Mouse (Mus musculus): ENCODE measurements around the gene Eif4a1. TPM values are rescaled to one million over a fixed set of nuclear protein-coding genes. Genes with fewer than 3 reads are reported as not detected.

Gene Eif4a1
- polyA plus RNA-seq, 1 experiment, result 540 TPM

DNA sequence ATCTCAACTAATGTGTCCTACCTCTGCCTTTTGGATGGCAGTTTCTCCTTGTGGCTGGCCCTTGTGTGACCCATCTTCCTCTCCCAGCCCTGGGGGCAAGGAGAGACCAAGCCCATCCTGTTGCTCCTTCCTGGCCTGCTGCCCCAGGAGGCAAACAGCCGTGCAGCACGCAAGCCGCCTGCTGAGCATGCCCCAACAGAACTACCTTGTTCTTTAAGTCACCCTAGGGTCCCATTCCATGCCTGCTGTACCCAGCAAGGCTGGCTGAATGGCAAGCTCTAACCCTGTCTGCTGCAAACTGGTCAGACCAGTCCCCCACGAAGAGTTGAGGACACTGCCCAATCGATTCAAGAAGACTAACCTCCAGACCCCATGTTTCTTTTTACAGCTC, 16.2 kb downstream of the Eif4a1 start:
- 87% methylated on average over 5 of the region's 5 CpGs for WGBS
- Histone ChIP-seq H3K27ac (ENCODE audit: control insufficient read depth, insufficient read depth, low read depth, low read length, poor library complexity) (no peak overlapping the region), H3K4me3 (replicated peaks; ENCODE audit: control insufficient read depth, low read depth, low read length) (no peak overlapping the region), H3K4me1 (ENCODE audit: control insufficient read depth, insufficient read depth, low read length) (no peaks in the 10 kb centered on the region; the same call in 1 of the 2 replicates)
- TF ChIP-seq CTCF (IDR thresholded peaks at IDR 0.05; ENCODE audit: control insufficient read depth, insufficient read depth, low read length) (no peak), POLR2A (IDR thresholded peaks at IDR 0.05; ENCODE audit: borderline replicate concordance, control insufficient read depth, low read depth, low read length) (no peak)

- 57% methylated on average over 34 of the region's 34 CpGs for WGBS
- no peaks in the 10 kb centered on the region; the same call in 1 of the 2 replicates for H3K4me1 ChIP-seq (ENCODE audit: control insufficient read depth, insufficient read depth, low read length)
- H3K27ac ChIP-seq (ENCODE audit: control insufficient read depth, insufficient read depth, low read depth, low read length, poor library complexity), result peak within 1 kb of the TSS; percentile 9; the same call in 1 of the 2 replicates
- no peak within 1 kb of the TSS for H3K4me3 ChIP-seq (replicated peaks; ENCODE audit: control insufficient read depth, low read depth, low read length)
- TF ChIP-seq POLR2A (IDR thresholded peaks at IDR 0.05; ENCODE audit: borderline replicate concordance, control insufficient read depth, low read depth, low read length) (no peak), CTCF (IDR thresholded peaks at IDR 0.05; ENCODE audit: control insufficient read depth, insufficient read depth, low read length) (peak; percentile 71)
Measured at GRCm38 (mm10) chr11:69655264-69656064, 16.8 kb downstream of the Eif4a1 start, which contains the start of gene Sox15. Gene Sox15 (plus strand): TSS chr11:69655314.

DNA sequence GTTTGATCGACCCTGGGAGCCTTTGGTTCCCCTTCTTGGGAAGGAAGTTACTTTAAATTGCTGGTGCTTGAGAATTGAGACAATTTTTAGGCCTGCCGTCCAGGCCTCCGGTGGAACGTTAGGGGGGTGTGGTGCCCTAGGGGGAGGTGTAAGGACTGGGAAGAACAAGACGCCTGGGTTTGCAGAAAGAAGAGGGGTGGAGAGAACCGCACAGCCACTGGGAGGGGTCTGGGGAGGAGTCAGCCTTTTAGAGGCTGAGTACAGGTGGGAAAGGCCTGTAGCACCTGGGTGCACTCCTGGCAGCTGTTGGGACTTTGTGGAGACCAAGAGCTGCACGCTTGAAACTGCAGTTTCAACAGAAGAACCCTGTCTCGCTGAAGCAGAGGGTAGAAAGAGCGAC, 17.5 kb downstream of the Eif4a1 start:
- Histone ChIP-seq H3K4me3 (replicated peaks; ENCODE audit: control insufficient read depth, low read depth, low read length) (no peak overlapping the region), H3K4me1 (ENCODE audit: control insufficient read depth, insufficient read depth, low read length) (no peaks in the 10 kb centered on the region; the same call in 1 of the 2 replicates), H3K27ac (ENCODE audit: control insufficient read depth, insufficient read depth, low read depth, low read length, poor library complexity) (peak overlapping the region; percentile 8; the same call in 1 of the 2 replicates)
- TF ChIP-seq POLR2A (IDR thresholded peaks at IDR 0.05; ENCODE audit: borderline replicate concordance, control insufficient read depth, low read depth, low read length), result no peak
- no peak for TF ChIP-seq CTCF (IDR thresholded peaks at IDR 0.05; ENCODE audit: control insufficient read depth, insufficient read depth, low read length)
- WGBS, result 37% methylated on average over 9 of the region's 9 CpGs

DNA sequence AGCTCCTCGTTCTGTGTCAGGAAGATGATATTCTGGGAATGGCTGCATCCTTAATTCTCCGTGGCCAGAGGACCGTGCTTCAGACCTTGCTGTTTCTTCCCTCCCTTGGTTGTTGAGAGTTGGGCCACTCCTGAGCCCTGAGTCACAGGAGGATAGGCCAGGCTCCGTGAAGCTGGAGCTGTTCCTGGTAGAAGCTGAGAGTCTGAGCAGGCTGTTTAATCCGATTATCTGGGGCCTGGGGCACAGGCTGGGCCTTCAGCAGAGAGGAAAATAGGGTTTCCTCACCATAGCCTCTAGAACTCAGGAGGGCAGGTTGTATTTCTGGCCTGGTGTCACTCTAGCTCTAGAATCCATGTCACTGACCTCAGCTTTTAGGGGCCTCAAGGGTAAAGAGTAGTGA, 18.8 kb downstream of the Eif4a1 start:
- Histone ChIP-seq H3K27ac (ENCODE audit: control insufficient read depth, insufficient read depth, low read depth, low read length, poor library complexity) (no peak overlapping the region), H3K4me3 (replicated peaks; ENCODE audit: control insufficient read depth, low read depth, low read length) (no peak overlapping the region), H3K4me1 (ENCODE audit: control insufficient read depth, insufficient read depth, low read length) (no peaks in the 10 kb centered on the region; the same call in 1 of the 2 replicates)
- WGBS, result 88% methylated on average over 5 of the region's 5 CpGs
- TF ChIP-seq CTCF (IDR thresholded peaks at IDR 0.05; ENCODE audit: control insufficient read depth, insufficient read depth, low read length), result no peak
- no peak for TF ChIP-seq POLR2A (IDR thresholded peaks at IDR 0.05; ENCODE audit: borderline replicate concordance, control insufficient read depth, low read depth, low read length)

GRCm38 (mm10) chr11:69645860-69646259, 26.4 kb downstream of the Eif4a1 start:
- H3K27ac ChIP-seq (ENCODE audit: control insufficient read depth, insufficient read depth, low read depth, low read length, poor library complexity), result no peak overlapping the region
- H3K4me1 ChIP-seq (ENCODE audit: control insufficient read depth, insufficient read depth, low read length), result no peaks in the 10 kb centered on the region
- no peak overlapping the region for H3K4me3 ChIP-seq (replicated peaks; ENCODE audit: control insufficient read depth, low read depth, low read length)
- TF ChIP-seq POLR2A (IDR thresholded peaks at IDR 0.05; ENCODE audit: borderline replicate concordance, control insufficient read depth, low read depth, low read length) (no peak), CTCF (IDR thresholded peaks at IDR 0.05; ENCODE audit: control insufficient read depth, insufficient read depth, low read length) (no peak)
- WGBS, result 86% methylated on average over 5 of the region's 5 CpGs

DNA sequence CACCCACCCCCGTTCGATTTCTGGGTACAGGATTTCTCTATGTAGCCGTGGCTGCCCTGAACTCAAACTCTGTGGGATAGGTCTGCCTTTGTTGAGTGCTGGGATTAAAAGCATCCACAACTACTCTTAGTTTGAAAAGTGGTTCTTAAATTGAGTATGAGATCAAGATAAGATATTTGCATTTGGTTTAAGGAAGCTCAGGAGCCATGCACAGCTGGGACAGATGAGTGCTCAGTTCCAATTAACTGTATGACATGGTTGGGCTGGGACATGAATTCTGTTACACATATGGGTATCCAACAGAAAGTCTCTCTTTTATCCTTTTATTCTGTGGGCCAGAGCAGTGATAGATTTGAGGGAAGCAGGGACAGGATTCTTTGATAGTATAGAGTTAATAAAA, 36.8 kb downstream of the Eif4a1 start:
- no peak overlapping the region for H3K27ac ChIP-seq (ENCODE audit: control insufficient read depth, insufficient read depth, low read depth, low read length, poor library complexity)
- 75% methylated on average over 3 of the region's 3 CpGs for WGBS
- no peak overlapping the region for H3K4me3 ChIP-seq (replicated peaks; ENCODE audit: control insufficient read depth, low read depth, low read length)

GRCm38 (mm10) chr11:69633128-69633866, 38.9 kb downstream of the Eif4a1 start:
- Histone ChIP-seq H3K4me1 (ENCODE audit: control insufficient read depth, insufficient read depth, low read length) (peaks cover 1% of the 10 kb centered on the region; the same call in 1 of the 2 replicates), H3K27ac (ENCODE audit: control insufficient read depth, insufficient read depth, low read depth, low read length, poor library complexity) (peak overlapping the region; percentile 87), H3K4me3 (replicated peaks; ENCODE audit: control insufficient read depth, low read depth, low read length) (peak overlapping the region; percentile 99)
- WGBS, result under 1% methylated on average over 48 of the region's 50 CpGs
- TF ChIP-seq CTCF (IDR thresholded peaks at IDR 0.05; ENCODE audit: control insufficient read depth, insufficient read depth, low read length) (no peak), POLR2A (IDR thresholded peaks at IDR 0.05; ENCODE audit: borderline replicate concordance, control insufficient read depth, low read depth, low read length) (no peak)

More for the DNA sequence above, 36.8 kb downstream of the Eif4a1 start:
- peaks cover 1% of the 10 kb centered on the region; the same call in 1 of the 2 replicates for H3K4me1 ChIP-seq (ENCODE audit: control insufficient read depth, insufficient read depth, low read length)
- TF ChIP-seq POLR2A (IDR thresholded peaks at IDR 0.05; ENCODE audit: borderline replicate concordance, control insufficient read depth, low read depth, low read length) (no peak), CTCF (IDR thresholded peaks at IDR 0.05; ENCODE audit: control insufficient read depth, insufficient read depth, low read length) (no peak)

Data from bone marrow, adult 2 months (tissue).